Mouse (Mus musculus) frontal cortex, adult (tissue): Measurements from ENCODE around the gene Cpb1.

Source experiments
- ATAC-seq: cut with Nextera tagmentation; 2 replicates; pipeline ENCODE4 v1.9.2; 2017; ENCODE audit warnings: mild to moderate bottlenecking, moderate library complexity, mixed read lengths; ENCODE audit not compliant: low TSS enrichment

The Cpb1 gene

GRCm38 (mm10) chr3:20275633-20276032, at the start of gene Cpb1:
Gene Cpb1 (minus strand): TSS chr3:20275733.
- ATAC-seq: no peak

GRCm38 (mm10) chr3:20317233-20317632, 41.7 kb upstream of the Cpb1 start:
- no peak for ATAC-seq

- ATAC-seq: no peak
Observed at GRCm38 (mm10) chr3:20309142-20309541, 33.6 kb upstream of the Cpb1 start.

- ATAC-seq: no peak
Observed at GRCm38 (mm10) chr3:20307256-20307655, 31.7 kb upstream of the Cpb1 start.

- peak; percentile 34; the same call in 1 of the 2 replicates for ATAC-seq
Observed at GRCm38 (mm10) chr3:20304758-20305352, 29.3 kb upstream of the Cpb1 start.

- ATAC-seq: no peak
Observed at GRCm38 (mm10) chr3:20295546-20295945, 20.0 kb upstream of the Cpb1 start.

- no peak for ATAC-seq
Observed at GRCm38 (mm10) chr3:20294542-20295348, 19.2 kb upstream of the Cpb1 start.

GRCm38 (mm10) chr3:20291370-20291769, 15.8 kb upstream of the Cpb1 start:
- ATAC-seq: no peak

GRCm38 (mm10) chr3:20288761-20289160, 13.2 kb upstream of the Cpb1 start:
- ATAC-seq: no peak

- ATAC-seq: no peak
Observed at GRCm38 (mm10) chr3:20281796-20282195, 6.3 kb upstream of the Cpb1 start.

GRCm38 (mm10) chr3:20254566-20255479, 20.7 kb downstream of the Cpb1 start:
- ATAC-seq: 0 out of 2 replicates have a peak, but pooled peaks have one; percentile 44

GRCm38 (mm10) chr3:20243913-20244312, 31.6 kb downstream of the Cpb1 start:
- ATAC-seq: no peak

GRCm38 (mm10) chr3:20242050-20242449, 33.5 kb downstream of the Cpb1 start, which contains the start of gene Cpa3:
Gene Cpa3 (minus strand): TSS chr3:20242181.
- ATAC-seq: no peak

GRCm38 (mm10) chr3:20239741-20240140, 35.8 kb downstream of the Cpb1 start:
- no peak for ATAC-seq

GRCm38 (mm10) chr3:20236965-20237364, 38.6 kb downstream of the Cpb1 start:
- no peak for ATAC-seq

GRCm38 (mm10) chr3:20229027-20229426, 46.5 kb downstream of the Cpb1 start:
- no peak for ATAC-seq

- ATAC-seq: peak; percentile 94
Observed at GRCm38 (mm10) chr3:20225429-20225828, 50.1 kb downstream of the Cpb1 start.

GRCm38 (mm10) chr3:20222926-20223698, 52.4 kb downstream of the Cpb1 start:
- ATAC-seq: no peak

- no peak for ATAC-seq
Observed at GRCm38 (mm10) chr3:20222136-20222535, 53.4 kb downstream of the Cpb1 start.

- peak; percentile 80; the same call in 1 of the 2 replicates for ATAC-seq
Observed at GRCm38 (mm10) chr3:20198869-20199268, 76.7 kb downstream of the Cpb1 start.
